Mouse (Mus musculus) stomach, embryonic 16.5 days (tissue): Measurements from ENCODE around the gene Arap2. TPM values are rescaled to one million over a fixed set of nuclear protein-coding genes. Genes with fewer than 3 reads are reported as not detected.
A peak's percentile ranks its signal among the peaks of the same experiment; 100 is the strongest.

Source experiments
- ATAC-seq: fragments of 200-750 bp; cut with Nextera tagmentation; 2 replicates; pipeline ENCODE4 v1.8.0; 2017; ENCODE audit warnings: moderate number of reproducible peaks, moderate TSS enrichment; ENCODE audit not compliant: insufficient read depth, low FRiP score
- H3K27ac ChIP-seq: fragments of 300-500 bp; sonication (generic); 2 replicates; pipeline ENCODE4 v1.5.1; 2014; ENCODE audit warnings: low read length
- H3K27me3 ChIP-seq: fragments of 300-500 bp; sonication (generic); 2 replicates; pipeline ENCODE4 v1.6.1; 2014; ENCODE audit warnings: low read length, control low read depth, mixed read lengths; ENCODE audit not compliant: control insufficient read depth, insufficient read depth
- H3K36me3 ChIP-seq: fragments of 300-500 bp; sonication (generic); 2 replicates; pipeline ENCODE4 v1.6.1; 2014; ENCODE audit warnings: low read length; ENCODE audit not compliant: control insufficient read depth, insufficient read depth
- H3K4me1 ChIP-seq: fragments of 300-500 bp; sonication (generic); 2 replicates; pipeline ENCODE4 v1.6.1; 2014; ENCODE audit warnings: low read length, control low read depth, mixed read lengths; ENCODE audit not compliant: control insufficient read depth, insufficient read depth
- H3K4me2 ChIP-seq: fragments of 300-500 bp; sonication (generic); 2 replicates; pipeline ENCODE4 v1.6.1; 2014; ENCODE audit warnings: low read depth, low read length, mixed read lengths
- H3K4me3 ChIP-seq: fragments of 300-500 bp; sonication (generic); replicated peaks from 2 replicates; pipeline ENCODE4 v1.5.1; 2014; ENCODE audit warnings: mild to moderate bottlenecking, low read length
- H3K9ac ChIP-seq: fragments of 300-500 bp; sonication (generic); 2 replicates; pipeline ENCODE4 v1.6.1; 2014; ENCODE audit warnings: low read length
- H3K9me3 ChIP-seq: fragments of 300-500 bp; sonication (generic); replicated peaks from 2 replicates; pipeline ENCODE4 v1.6.1; 2016; ENCODE audit warnings: low read length, control low read depth; ENCODE audit not compliant: control insufficient read depth
- WGBS: fragments of 180-500 bp; shearing (Covaris S2); extraction: QIAGEN DNeasy Blood & Tissue Kit; methylation state at CpG from one replicate; pipeline ENCODE4 v1.1.7; 2014; 5-methylcytosine and 5-hydroxymethylcytosine counted together
- polyA plus RNA-seq: library from polyadenylated mRNA; unstranded; fragments of >200 nt; fragmentation: Nextera tagmentation; extraction: Ambion mirVana; gene quantifications from 2 replicates; pipeline ENCODE4 v1.2.1, GENCODE M21; 2015

Arap2 gene
- polyA plus RNA-seq, 1 experiment from 2014 or later = 7.6 TPM

DNA sequence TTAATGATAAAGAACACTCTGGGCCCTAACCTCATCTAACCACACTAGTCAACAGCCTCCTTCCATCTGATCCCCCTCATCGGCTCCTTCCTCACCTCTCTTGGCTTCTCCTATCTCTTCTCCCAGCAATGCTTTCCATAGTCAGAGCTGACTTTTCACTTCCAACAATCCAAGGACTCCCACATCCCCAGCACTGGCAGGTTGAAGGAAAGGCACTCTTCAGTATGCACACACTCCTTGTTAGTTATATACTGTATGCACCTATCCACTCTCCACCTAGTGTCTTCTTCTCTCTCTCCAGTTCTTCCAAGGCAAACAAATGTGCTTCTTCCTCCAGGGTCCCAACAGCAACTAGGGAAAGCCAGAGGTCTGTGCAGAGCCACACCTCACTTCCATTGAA, 50.0 kb downstream of the Arap2 start:
- Histone ChIP-seq H3K4me1 (peaks cover 7% of the 10 kb centered on the region), H3K27me3 (no peaks in the 10 kb centered on the region), H3K36me3 (no peaks in the 10 kb centered on the region), H3K4me3 (no peak overlapping the region), H3K27ac (peak overlapping the region; percentile 55), H3K4me2 (no peak overlapping the region), H3K9ac (no peak overlapping the region), H3K9me3 (no peaks in the 10 kb centered on the region)
- no peak for ATAC-seq
- WGBS = 57% methylated on average over 1 of the region's 1 CpGs

DNA sequence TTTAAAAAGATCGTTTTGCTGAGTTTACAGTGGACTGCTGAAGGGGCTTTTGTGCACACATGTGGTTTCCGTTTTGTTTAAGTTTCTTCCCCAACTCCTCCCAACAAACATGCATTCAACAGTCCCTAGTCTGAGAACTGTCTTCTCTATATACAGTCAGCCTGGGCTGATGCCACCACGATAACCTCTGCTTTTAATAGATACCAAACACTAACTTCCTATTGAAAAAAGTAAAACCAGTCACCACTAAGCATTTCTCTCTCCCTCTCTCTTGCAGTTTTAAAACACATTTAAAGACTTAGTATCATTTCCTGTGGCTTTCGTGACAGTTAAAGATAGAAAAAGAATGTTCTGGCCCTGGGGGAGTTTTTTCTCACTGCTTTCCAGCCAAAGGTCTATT, 50.5 kb downstream of the Arap2 start:
- no peak for ATAC-seq
- Histone ChIP-seq H3K27ac (0 out of 2 replicates have a peak overlapping the region, but pooled peaks have one; percentile 55), H3K4me2 (no peak overlapping the region), H3K9ac (no peak overlapping the region), H3K4me3 (no peak overlapping the region), H3K36me3 (no peaks in the 10 kb centered on the region), H3K9me3 (no peaks in the 10 kb centered on the region), H3K27me3 (no peaks in the 10 kb centered on the region), H3K4me1 (peaks cover 7% of the 10 kb centered on the region)
- WGBS = 35% methylated on average over 4 of the region's 4 CpGs

DNA sequence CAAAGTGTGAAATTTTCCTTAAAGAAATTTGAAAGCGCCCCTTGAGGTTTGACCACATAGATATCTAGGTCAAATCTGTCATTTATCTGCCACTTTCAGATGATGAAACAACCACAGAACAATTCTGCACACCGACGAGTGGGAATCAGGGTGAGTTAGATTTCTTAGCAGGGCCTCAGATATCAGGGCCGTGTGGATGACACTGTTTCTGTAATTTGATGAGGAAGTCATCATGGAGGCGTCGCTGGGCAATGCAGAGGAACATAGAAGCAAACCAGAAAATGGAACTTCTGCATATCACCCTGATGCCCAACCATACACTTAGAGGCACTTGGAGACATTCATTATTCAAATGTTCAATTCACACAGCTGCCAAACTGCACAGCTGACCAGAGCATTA, 55.0 kb downstream of the Arap2 start:
- H3K27me3 ChIP-seq = no peaks in the 10 kb centered on the region

DNA sequence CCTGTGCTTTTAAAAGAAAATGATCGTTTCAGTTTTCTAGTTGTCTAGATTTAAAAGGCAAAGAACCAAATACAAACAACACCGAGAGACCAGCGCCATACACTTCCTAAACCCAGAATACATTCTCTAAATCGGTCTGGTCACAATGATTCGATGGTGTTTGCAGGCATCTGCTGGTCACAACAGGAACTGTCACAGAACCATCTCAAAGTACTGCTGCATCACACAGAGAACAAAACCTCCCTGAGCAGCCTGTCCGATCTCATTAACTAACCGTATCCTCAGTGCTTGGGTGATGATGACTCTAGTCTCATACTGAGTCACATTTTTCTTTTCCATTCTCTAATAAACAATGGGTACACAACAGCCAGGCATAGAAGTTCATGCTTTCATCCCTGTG, 59.1 kb downstream of the Arap2 start:
- Histone ChIP-seq H3K27me3 (no peaks in the 10 kb centered on the region), H3K27ac (no peak overlapping the region), H3K4me3 (no peak overlapping the region), H3K9ac (no peak overlapping the region), H3K36me3 (no peaks in the 10 kb centered on the region), H3K4me1 (no peaks in the 10 kb centered on the region), H3K4me2 (no peak overlapping the region), H3K9me3 (no peaks in the 10 kb centered on the region)
- ATAC-seq = no peak
- 53% methylated on average over 7 of the region's 7 CpGs for WGBS

More for the DNA sequence above, 55.0 kb downstream of the Arap2 start:
- H3K36me3 ChIP-seq = no peaks in the 10 kb centered on the region
- WGBS = 72% methylated on average over 6 of the region's 6 CpGs
- H3K4me2 ChIP-seq = no peak overlapping the region
- H3K4me1 ChIP-seq = peaks cover 6% of the 10 kb centered on the region
- ATAC-seq = no peak
- H3K27ac ChIP-seq = no peak overlapping the region
- no peak overlapping the region for H3K4me3 ChIP-seq
- no peak overlapping the region for H3K9ac ChIP-seq
- H3K9me3 ChIP-seq = no peaks in the 10 kb centered on the region

DNA sequence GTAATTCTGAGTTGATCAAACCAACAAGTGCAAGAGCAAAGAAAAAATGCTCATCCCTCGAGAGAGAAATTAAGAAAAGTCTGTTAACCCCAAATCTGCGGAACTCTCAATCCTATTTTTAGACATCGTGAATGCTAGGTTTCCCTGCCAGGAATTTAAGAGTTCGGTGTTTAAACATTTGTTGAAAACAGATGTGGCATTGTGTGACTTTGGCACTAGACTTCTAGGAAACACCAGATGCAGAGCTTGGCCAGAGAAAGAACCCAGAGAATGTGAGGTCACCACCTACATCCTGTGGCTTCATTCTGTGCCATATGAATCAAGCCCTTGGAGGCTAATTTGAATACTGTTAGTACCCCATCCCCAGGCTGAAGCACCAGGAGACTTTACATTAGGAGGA, 76.0 kb downstream of the Arap2 start:
- no peak overlapping the region for H3K9ac ChIP-seq
- no peaks in the 10 kb centered on the region for H3K9me3 ChIP-seq
- H3K27me3 ChIP-seq = no peaks in the 10 kb centered on the region
- 66% methylated on average over 4 of the region's 4 CpGs for WGBS
- H3K4me1 ChIP-seq = no peaks in the 10 kb centered on the region
- ATAC-seq = no peak
- no peak overlapping the region for H3K27ac ChIP-seq
- H3K36me3 ChIP-seq = no peaks in the 10 kb centered on the region
- H3K4me2 ChIP-seq = no peak overlapping the region
- H3K4me3 ChIP-seq = no peak overlapping the region

DNA sequence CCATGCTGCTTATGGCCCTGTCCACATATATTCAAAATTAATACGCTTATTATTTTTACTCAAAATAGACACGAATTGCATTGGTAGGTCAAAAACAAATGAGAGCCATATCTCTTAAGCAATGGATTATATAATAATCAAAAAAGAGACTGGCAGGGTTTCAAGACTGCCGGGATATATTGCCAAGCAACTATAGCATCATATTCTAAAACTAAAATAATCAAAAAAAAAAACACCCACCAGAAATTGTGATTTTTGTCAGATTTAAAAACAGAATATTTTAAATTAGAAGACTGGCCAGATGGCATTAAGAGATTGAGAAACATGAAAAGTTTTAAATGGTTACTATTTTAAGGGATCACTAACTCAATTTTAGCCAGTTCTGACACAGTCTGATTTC, 82.2 kb downstream of the Arap2 start:
- WGBS = 82% methylated on average over 3 of the region's 3 CpGs
- Histone ChIP-seq H3K27me3 (no peaks in the 10 kb centered on the region), H3K4me2 (no peak overlapping the region), H3K9ac (no peak overlapping the region), H3K36me3 (no peaks in the 10 kb centered on the region), H3K4me3 (no peak overlapping the region), H3K27ac (no peak overlapping the region), H3K4me1 (no peaks in the 10 kb centered on the region), H3K9me3 (no peaks in the 10 kb centered on the region)
- no peak for ATAC-seq

DNA sequence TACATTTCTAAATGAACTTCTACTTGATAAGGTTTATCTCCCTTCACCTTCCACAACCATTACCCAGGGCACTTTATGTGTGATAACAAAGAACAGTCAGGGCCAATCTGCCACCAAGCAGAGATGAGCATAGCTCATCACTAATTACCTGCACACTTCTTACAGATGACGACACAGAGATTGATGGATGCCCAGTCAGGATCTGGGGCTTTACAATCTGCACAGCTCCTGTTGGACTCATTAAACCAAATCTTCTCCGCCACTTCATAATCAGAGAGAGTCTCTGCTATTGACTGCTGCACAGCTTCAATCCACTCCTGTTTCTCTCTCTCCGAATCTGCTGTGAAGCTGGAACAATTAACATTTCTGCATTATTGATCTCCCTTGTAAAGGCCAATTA, 82.8 kb downstream of the Arap2 start:
- Histone ChIP-seq H3K4me2 (no peak overlapping the region), H3K4me1 (no peaks in the 10 kb centered on the region), H3K36me3 (no peaks in the 10 kb centered on the region), H3K9ac (no peak overlapping the region), H3K9me3 (no peaks in the 10 kb centered on the region), H3K27ac (no peak overlapping the region), H3K27me3 (no peaks in the 10 kb centered on the region), H3K4me3 (no peak overlapping the region)
- no peak for ATAC-seq
- WGBS = 77% methylated on average over 3 of the region's 3 CpGs

DNA sequence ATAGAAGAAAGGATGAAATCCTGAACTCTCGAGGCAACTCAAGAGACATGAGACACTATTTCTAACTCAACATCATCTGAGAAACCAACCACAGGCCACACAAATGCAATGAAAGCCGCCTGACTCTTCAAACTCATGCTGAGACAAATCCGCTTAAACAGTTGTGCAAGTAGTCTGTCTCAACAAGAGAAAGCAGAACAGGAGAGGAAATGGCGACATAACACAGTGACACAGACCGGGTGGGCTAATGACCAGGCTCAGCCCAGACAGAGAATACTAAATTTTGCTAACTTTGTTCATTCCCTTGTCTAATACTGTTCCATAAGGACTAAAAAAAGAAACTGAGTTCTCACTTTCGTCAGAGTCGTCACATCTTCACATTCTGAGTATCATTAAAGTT, 88.6 kb downstream of the Arap2 start:
- H3K4me1 ChIP-seq = no peaks in the 10 kb centered on the region
- H3K4me2 ChIP-seq = no peak overlapping the region
- H3K4me3 ChIP-seq = no peak overlapping the region
- no peak for ATAC-seq
- H3K9ac ChIP-seq = no peak overlapping the region
- H3K9me3 ChIP-seq = no peaks in the 10 kb centered on the region
- WGBS = 87% methylated on average over 7 of the region's 7 CpGs
- no peaks in the 10 kb centered on the region for H3K27me3 ChIP-seq
- H3K27ac ChIP-seq = no peak overlapping the region
- no peaks in the 10 kb centered on the region for H3K36me3 ChIP-seq

DNA sequence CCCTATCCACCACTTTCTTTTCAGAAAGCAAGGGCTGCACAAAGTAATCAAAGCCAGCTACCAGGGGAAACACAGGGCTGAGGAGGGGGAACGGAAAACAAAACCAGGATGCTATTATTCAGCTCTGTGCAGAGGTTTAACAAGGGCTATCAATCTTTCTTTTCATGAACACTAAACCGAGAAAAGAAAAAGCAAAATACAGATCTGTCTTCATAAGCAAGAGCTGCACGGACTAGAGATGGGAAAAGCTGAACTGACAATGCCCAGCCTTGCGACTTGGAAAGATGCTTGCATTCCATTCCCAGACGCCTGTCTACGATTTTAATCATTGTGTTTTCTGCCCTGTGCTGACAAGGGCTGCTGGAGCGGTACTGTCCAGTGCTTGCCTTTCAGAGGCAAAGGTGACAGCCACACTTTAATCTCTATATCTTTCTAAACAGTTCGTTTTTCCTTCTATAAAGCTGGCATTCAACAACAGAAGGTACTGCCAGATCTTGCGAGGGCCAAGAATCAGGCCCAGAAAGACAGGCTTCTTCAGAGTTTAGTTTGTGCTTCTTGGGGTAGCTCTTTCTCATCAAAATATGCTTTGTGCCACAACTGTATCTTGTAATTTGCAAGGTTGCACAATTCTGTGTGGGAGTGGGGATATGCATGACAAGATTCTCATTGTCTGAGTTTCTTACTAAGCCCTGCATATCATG, 93.1 kb downstream of the Arap2 start:
- Histone ChIP-seq H3K9me3 (no peaks in the 10 kb centered on the region), H3K4me2 (no peak overlapping the region), H3K27me3 (no peaks in the 10 kb centered on the region), H3K27ac (no peak overlapping the region), H3K4me1 (no peaks in the 10 kb centered on the region), H3K4me3 (no peak overlapping the region), H3K9ac (no peak overlapping the region), H3K36me3 (no peaks in the 10 kb centered on the region)
- 23% methylated on average over 9 of the region's 9 CpGs for WGBS
- no peak for ATAC-seq
